Mouse (Mus musculus) c-Kit-negative CD71-positive TER-119-positive erythroid progenitor cells, embryonic 14.5 days (primary cell): ENCODE data around the gene Gm8257.
"Not testable (repeated sequence)": the region's sequence is repeated elsewhere in the genome, so short reads cannot be mapped to it uniquely, and the experiment has no call there.

Experiments used
- DNase-seq: peaks from one replicate; pipeline ENCODE4 v3.0.0-alpha.2; 2013; ENCODE audit warnings: low read depth, low spot score

The Gm8257 gene

GRCm38 (mm10) chr14:44706356-44706755 lies at the start of gene Gm8257:
Gene Gm8257, minus strand, starts transcription at chr14:44706456.
- DNase-seq, result not testable (repeated sequence)

DNA sequence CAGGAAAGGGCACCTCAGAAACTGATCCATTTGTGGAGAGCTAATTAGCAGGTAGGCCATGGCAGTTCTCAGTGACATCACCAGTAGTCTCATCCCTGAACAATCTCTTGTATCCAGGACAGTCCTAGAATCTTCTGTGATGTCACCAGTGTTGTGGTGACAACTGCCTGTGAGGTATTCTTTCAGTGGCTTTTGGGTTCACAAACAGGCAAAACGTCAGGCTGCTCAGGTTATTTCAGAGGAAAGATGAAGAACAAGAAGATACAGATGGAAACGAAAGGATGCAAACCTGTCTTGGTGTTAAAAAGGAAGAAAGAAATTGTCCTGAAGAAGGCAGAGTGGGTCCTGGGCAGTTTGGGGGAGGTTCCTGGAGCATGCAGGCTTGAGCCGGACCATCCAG lies 44.0 kb upstream of the Gm8257 start, which contains the start of gene Gm8267:
Gene Gm8267, minus strand, starts transcription at position 101 of the 400 bp plus-strand sequence.
- DNase-seq, result no peak

- DNase-seq, result not testable (repeated sequence)
Measured at GRCm38 (mm10) chr14:44742789-44743188, 36.5 kb upstream of the Gm8257 start.

GRCm38 (mm10) chr14:44730711-44731110 lies 24.5 kb upstream of the Gm8257 start:
- DNase-seq, result not testable (repeated sequence)

GRCm38 (mm10) chr14:44627737-44628136 lies 78.5 kb downstream of the Gm8257 start, which contains the start of gene Gm5624:
Gene Gm5624, minus strand, starts transcription at chr14:44627938.
- DNase-seq, result not testable (repeated sequence)
